ENCODE assay signal across 23 mouse cellular contexts in genomic region chr13:98571051-98571450, GRCm38 (mm10).
"Had no signal": no experiment of that assay in that cellular context is flagged by ENCODE, and none has a peak within 500 bp of the region (broad histone marks: within the 10 kb centered on the region; RNA-seq: fewer than 3 reads in every experiment).

No protein-coding gene starts in this region.

- H3K27ac ChIP-seq: hindbrain, embryonic 13.5 days; hindbrain, embryonic 15.5 days; hindbrain, postnatal 0 days; kidney, embryonic 15.5 days; kidney, postnatal 0 days; limb, embryonic 12.5 days; liver, embryonic 14.5 days had no signal

- H3K9ac ChIP-seq: heart, embryonic 12.5 days; hindbrain, embryonic 13.5 days; hindbrain, embryonic 15.5 days; kidney, embryonic 15.5 days; limb, embryonic 12.5 days; liver, embryonic 14.5 days had no signal

- H3K9me3 ChIP-seq: heart, embryonic 12.5 days; hindbrain, embryonic 13.5 days; hindbrain, embryonic 15.5 days; kidney, embryonic 15.5 days; limb, embryonic 12.5 days had no signal

- H3K36me3 ChIP-seq: heart, embryonic 12.5 days; hindbrain, embryonic 13.5 days; hindbrain, embryonic 15.5 days; kidney, embryonic 15.5 days; limb, embryonic 12.5 days had no signal

- ATAC-seq: hindbrain, postnatal 0 days; intestine, embryonic 16.5 days had no signal

- DNase-seq: gastrocnemius, postnatal 14 days; gastrocnemius, postnatal 36 days; heart, adult 18-20 months; heart, postnatal 10 days; kidney, adult 11 months; kidney, adult 2 months; kidney, adult 9 months; kidney, postnatal 14 days; kidney, postnatal 36 days; layer of hippocampus, adult 9-11 months; layer of hippocampus, postnatal 36 days; left cerebral cortex, postnatal 4 days; liver had no signal

- H3K4me2 ChIP-seq: heart, embryonic 12.5 days; hindbrain, embryonic 13.5 days; hindbrain, embryonic 15.5 days; kidney, embryonic 15.5 days; limb, embryonic 12.5 days; liver, embryonic 11.5 days had no signal

- H3K4me3 ChIP-seq: heart, embryonic 12.5 days; hindbrain, embryonic 13.5 days; hindbrain, embryonic 15.5 days; kidney, embryonic 15.5 days; limb, embryonic 12.5 days had no signal
